Mouse (Mus musculus) v-Abl transformed pro-B cells (cell line): ENCODE measurements around the gene Zbtb42.

Experiments used
- in situ Hi-C, 2 experiments: fragments of 400-800 bp; cut with MboI; formaldehyde crosslinking; loops; one replicate each; pipeline ENCODE4 v1.15.1; 2025; ENCODE audit not compliant: unreplicated experiment in 2 of 2

Gene Zbtb42

DNA sequence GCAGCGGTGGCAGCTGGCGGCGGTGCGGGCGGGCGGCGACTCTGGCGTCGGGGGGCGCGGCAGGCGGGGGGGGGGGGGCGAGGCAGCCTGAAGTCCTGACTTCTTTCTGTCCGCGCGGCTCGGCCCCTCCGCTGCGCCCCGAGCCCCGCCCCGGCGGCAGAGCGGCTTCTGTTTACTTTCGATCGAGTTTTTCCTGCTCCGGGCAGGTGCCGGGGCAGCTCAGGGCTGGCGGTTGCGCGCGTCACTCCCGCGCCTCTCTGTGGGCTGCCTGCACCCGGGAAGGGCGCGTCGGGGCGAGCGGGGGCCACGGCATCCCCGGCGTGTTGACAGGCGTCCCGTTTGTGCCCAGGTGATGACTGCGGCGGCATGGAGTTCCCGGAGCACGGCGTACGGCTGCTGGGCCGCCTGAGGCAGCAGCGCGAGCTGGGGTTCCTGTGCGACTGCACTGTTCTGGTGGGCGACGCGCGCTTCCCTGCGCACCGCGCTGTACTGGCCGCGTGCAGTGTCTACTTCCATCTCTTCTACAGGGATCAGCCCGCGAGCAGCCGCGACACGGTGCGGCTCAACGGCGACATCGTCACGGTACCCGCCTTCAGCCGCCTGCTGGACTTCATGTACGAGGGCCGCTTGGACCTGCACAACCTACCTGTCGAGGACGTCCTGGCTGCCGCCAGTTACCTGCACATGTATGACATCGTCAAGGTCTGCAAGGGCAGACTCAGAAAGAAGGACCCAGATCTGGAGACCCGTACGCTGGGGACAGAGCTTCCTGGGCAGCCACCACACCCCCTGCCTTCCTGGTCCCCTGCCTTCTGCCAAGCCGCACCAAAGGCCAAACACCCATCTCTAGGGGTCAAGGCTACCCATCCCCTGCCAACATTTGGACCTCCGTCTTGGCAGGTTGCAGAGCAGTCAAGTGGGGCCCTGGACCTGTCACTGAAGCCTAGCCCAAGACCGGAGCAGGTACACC, 684 bp downstream of the Zbtb42 start:
- in situ Hi-C loops: no loop called here

DNA sequence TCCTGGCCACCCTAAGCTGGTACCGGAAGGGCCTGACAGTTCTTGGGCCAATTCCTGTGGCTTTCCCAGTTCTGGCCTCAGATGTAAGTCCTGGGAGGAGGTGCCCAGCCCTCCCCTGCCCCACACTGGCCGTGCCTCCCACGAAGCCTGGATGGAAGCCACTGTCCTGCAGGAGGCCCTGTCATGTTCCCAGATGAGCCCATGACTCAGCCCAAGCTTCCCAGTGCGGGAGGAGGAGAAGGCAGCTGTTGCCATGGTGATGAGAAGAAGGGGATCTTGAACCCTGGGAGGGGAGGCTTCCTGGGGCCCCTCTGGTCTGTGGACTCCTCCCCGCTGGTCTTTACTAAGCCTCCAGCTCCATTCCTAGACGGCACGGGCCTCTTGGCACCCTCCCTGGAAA, 4.7 kb downstream of the Zbtb42 start:
- in situ Hi-C loops: no loop called here

- in situ Hi-C loops: no loop called here
Measured at GRCm38 (mm10) chr12:112688458-112688857, 9.8 kb downstream of the Zbtb42 start.

DNA sequence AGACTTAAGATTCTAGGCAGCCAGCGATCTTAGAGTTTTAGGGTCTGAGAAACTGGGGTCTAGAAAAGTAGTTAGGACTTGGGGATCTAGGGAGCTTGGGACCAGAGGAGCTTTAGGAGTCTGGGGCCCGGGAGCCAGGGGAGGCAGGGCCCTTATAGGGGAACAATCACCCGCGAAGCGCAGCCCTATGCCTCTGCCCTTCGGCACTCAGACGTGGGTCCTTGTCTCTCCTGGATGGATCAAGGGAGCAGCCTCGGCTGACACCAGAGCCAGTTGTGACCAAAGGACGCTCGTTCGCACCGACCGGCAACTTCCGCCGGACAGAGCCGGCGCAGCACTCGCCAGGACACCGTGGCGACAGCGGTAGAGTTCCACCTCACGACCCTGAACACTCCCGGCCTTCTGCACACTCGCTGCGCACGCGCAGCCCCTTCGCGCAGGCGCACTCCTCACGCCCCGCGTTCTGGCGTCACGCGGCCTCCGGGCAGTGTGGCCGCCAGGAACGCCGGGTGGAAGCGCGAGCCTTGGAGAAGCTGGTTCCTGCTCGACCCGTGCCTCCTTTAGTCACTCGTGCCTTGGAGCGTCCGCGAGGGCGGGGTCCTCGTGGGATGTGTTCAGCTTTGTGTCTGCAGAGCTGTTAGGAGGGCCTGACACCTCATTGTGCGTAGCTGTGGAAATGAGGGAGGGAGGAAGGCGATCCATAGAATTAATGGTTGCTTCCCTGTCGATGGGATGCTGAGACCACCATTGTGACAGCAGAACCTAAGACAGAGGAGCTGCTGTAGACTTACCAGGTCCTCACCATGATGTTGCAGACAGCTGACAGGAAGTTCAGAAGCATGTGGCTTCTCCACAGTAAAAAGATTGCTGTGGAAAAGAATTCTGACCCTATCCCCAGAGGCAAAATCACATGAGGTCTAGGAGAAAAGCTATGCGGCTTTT, 14.8 kb downstream of the Zbtb42 start:
- in situ Hi-C loops: no loop called here

GRCm38 (mm10) chr12:112694127-112694475, 15.5 kb downstream of the Zbtb42 start:
- in situ Hi-C loops: no loop called here

GRCm38 (mm10) chr12:112696806-112697425, 18.3 kb downstream of the Zbtb42 start:
- in situ Hi-C loops: no loop called here

DNA sequence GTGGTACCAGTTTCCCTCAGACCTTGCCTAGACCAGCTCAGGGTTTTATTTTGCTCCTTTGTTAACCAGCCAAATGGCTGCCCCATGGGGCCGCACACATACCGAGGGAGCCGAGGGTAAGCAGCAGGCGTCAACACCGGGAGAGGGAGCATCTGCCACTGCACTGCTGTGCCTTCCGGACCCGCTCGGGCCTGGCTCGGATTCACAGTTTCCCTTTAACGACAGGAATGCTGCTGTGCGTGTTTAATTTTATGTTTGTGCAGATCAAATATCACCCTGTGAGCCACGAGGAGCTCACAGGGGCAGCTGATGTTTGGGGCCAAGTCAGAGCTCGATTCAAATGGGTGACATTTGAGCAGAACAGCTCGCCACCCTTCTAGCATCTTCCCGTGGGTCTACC, 21.9 kb downstream of the Zbtb42 start:
- in situ Hi-C loops: loop anchor here (10.0 to 25.0 kb wide), 2 partner anchors 556 to 588 kb away; partner anchors contain the start of genes Aspg (in 1 of the 2) and Kif26a (in 1 of the 2)

DNA sequence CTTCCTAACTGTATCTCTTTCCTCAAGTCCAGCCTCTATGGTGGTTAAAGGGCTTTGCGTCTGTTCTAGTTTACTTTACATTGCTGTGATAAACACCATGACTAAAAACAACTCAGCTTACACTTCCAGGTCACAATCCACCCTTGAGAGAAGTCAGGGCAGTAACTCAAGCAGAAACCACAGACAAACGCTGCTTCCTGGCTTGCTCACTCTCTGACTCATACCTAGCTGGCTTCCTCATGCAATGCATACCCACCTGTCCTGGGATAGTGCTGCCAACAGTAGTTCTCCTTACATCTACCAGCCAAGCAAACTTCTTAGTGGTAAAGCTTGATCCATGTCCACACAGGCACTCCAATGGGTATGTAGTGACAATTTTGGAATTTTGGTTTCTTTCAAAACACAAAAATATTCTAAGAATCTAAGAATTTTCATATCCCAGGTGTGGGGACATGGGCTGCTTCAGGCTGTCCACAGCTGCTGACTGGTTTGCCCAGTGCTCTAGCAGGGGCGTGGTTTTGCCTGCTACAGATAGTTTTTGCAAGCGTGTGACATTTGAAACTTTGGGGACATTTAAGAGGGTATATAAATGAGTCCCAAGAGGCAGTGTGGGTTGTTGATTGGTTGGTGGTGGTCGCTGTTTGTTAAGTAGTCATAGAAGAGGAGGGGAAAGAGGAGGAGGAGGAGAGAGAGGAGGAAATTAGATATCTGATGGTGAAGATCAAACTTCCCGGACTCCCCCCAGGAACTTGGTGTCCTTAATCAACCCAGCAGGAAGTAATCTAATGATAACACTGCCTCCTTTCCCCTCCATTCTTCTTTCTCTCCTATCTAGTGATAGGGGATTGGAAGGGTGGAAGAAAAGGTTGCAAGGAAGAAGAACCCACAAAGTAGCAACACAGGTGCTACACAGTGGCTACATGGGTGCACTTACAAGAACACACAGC, 24.0 kb downstream of the Zbtb42 start:
- in situ Hi-C loops: loop anchor here (10.0 to 25.0 kb wide), 2 partner anchors 558 to 590 kb away; partner anchors contain the start of genes Aspg (in 1 of the 2) and Kif26a (in 1 of the 2)

DNA sequence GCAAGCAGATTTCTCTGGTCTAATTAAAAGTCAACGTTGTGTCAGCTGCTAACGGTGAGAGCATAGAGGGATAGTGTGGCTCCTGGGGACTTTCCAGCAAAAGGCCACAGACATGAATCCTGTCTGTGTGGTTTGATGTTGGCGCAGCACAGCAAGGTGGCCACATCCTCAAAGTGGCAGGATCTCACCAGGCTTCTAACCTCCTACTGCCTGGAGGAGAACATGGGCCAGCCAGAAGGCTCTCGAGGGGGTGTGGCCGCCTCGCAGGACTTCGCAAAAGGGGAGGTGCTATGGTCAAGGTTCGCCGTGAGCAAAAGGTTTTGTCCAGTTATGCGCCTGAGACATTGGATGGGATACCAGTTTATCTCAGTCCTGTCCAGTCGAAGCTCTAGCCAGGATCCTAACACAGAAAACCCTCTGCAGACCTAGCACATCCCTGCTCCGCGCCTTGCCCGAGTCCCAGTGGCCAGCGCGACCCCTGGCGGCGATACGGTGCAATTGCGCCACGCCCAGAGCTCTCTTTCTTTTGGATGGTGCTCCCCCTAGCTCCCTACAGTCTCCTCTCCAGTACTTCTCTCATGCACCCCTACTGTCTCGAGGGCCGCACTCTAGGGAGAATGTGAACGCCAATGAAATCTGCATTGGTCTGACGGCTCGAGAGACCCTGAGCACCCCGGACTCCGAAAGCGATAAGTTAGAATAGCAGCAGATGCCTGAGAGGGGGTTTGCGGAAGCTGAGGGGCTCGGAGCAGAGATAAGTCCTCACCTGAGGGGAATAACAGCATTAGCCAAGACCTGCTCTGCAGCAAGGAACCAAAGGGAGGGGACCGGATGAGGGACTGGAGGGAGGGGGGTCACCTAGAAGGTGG, 28.3 kb downstream of the Zbtb42 start:
- in situ Hi-C loops: loop anchor here (5.0 to 25.0 kb wide), 5 partner anchors 50 to 595 kb away; partner anchors contain the start of genes Aspg (in 1 of the 2) and Kif26a (in 1 of the 2)

GRCm38 (mm10) chr12:112707573-112707869, 28.9 kb downstream of the Zbtb42 start:
- in situ Hi-C loops: loop anchor here (5.0 to 25.0 kb wide), 5 partner anchors 50 to 595 kb away; partner anchors contain the start of genes Aspg (in 1 of the 2) and Kif26a (in 1 of the 2)

- in situ Hi-C loops: loop anchor here in 1 of 2 experiments (25.0 kb wide), 1 partner anchor 602 kb away; the partner anchor contains the start of gene Aspg
Measured at GRCm38 (mm10) chr12:112713984-112714383, 35.4 kb downstream of the Zbtb42 start.

GRCm38 (mm10) chr12:112717140-112717539, 38.5 kb downstream of the Zbtb42 start:
- in situ Hi-C loops: loop anchor here in 1 of 2 experiments (25.0 kb wide), 1 partner anchor 605 kb away; the partner anchor contains the start of gene Aspg

DNA sequence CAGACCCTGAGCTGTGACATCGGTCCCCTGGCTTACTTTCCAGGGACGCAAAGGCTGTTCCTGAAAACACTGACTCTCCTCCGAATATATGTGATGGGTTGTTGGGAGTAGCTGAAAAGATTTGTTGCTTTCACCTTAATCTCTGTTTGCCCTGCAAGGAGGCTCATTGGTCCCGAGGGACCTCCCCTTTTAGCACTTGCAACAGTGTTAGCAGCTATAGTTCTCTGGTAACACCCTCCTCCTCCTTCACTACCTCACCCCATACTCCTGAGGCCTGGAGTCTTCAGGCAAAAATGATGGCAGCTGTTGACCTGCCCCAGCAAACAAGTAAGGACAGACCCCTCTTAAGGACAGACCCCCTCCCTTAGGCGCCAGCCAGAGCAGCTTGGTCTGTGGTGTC, 40.4 kb downstream of the Zbtb42 start:
- in situ Hi-C loops: loop anchor here in 1 of 2 experiments (25.0 kb wide), 1 partner anchor 607 kb away; the partner anchor contains the start of gene Aspg

- in situ Hi-C loops: loop anchor here in 1 of 2 experiments (25.0 kb wide), 1 partner anchor 608 kb away; the partner anchor contains the start of gene Aspg
Measured at GRCm38 (mm10) chr12:112720216-112720615, 41.6 kb downstream of the Zbtb42 start, which contains the start of gene Cep170b. Cep170b (plus strand) TSS chr12:112720455.

DNA sequence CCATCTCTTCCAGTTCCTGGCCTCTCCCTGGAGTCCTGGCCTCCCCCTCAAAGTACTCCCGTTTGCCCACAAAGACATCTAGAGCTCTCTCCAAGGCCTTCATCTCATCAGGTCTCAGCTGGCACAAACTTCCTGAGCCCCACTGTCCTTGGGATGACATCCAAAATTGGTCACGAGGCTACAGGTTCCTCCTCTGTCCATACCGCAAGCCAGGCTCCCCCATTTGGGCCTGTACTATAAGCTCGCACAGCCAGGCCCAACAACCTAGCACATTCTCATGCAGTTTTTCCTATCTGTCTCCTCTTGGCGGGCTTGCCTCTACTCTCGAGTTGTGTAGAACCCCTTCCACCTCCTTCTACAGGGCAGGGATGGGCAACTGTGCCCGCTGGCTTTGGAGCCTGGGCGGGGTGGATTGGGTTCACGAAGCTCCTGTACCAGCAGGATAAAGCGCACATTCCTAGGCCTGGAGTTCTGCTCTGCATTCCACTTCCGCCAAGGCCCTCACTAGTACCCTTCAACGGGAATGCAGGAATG, 42.3 kb downstream of the Zbtb42 start:
- in situ Hi-C loops: loop anchor here in 1 of 2 experiments (25.0 kb wide), 1 partner anchor 609 kb away; the partner anchor contains the start of gene Aspg

DNA sequence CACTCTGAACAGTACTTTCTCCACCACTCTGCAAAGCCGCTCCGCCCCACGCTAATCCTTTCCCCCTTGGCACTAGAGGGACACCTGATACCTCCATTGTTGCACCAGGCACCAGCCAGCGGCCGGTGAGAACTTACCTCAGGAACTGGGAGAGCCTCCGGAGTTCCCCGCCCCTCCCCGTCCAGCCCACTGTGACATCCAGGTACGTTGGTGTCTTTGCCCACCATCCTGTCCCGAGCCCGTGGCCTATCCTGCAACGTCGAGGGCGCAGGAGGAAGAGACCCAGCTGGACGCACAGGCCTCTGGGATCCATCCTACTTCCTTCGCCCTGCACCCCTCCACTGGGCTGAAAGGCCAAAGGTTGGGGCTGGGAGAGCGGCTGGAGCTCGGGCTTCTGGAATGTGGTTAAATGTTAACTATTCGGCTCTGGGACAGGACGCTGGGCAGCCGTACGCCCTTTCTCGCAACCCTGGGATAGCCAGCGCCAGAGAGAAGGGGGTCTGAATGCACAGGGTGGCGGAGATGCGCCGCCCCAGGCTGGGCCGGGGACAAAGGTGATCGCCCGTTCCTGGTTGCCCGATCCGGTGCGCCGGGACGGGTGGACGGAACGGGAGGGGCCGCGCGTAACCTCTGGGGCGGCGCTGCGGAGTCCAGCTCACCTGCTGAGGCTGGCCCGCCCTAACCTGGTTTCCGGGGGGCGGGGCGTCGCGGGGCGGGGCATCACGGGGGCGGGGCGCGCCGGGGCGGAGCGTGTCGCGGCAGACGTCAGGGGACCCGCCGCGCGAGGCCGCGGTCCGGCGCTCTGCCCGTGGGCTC, 43.0 kb downstream of the Zbtb42 start:
- in situ Hi-C loops: loop anchor here in 1 of 2 experiments (25.0 kb wide), 1 partner anchor 609 kb away; the partner anchor contains the start of gene Aspg
